Mouse (Mus musculus) cerebellum, adult 11 months (tissue): ENCODE results near the gene Fbrsl1.
A peak's percentile ranks its signal among the peaks of the same experiment; 100 is the strongest.

Source experiments
- DNase-seq: peaks from one replicate; pipeline ENCODE4 v3.0.0; 2022

The Fbrsl1 gene

DNA sequence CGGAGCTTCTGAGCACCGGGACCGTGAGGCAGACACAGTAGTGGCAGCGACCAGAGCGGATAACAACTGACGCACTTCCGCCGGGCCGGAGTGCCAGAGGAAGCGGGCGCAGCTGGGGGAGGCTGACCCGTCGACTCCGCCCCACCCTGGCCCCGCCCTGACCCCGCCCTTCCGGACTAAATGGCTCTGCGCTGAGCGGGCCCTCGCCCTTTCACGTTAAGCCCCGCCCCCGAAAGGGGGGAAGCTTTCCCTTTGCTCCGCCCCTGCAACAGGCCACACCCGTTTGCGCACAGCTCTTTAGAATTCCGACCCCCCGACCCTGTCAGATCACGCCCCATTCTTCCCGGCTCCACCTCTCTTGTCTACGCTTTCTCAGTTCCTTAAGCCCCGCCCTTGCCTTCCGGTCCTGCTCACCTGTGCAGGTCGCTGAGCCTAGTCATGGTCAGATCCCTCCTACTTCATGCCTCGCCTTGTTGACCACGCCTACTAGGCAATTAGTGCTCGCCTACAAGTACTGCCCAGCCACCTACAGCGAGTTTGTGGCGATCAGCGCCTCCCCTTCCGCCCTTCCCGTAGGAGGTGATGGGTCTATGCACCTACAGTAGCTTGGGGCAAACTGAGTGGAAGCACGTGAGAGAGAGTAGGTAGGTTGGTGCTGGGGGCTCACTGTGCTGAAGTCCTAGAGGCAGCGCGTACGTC lies at the start of gene Fbrsl1:
Gene Fbrsl1, minus strand, starts transcription at position 68 of the 699 bp plus-strand sequence.
- DNase-seq: peak; percentile 92

GRCm38 (mm10) chr5:110498071-110498470 lies 49.8 kb upstream of the Fbrsl1 start:
- DNase-seq: no peak

DNA sequence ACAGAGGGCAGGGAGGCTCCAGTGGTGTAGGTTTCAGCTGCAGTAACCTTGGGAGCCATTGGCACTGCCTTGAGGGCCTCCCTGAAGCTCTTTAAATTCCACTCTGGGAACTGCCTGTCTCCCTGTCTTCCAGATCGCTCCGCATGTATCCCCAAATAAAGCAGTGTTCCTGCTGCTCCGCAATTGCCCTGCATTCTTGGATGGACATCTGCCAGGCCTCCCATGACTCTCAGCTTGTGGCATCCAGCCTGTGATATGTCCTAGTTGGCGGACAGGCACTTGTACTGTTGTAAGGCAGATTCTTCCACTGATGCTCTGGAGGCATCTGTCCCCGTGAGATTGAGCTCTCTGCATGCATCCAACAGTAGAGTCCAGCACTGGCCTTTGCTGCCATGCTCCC lies 49.3 kb upstream of the Fbrsl1 start:
- DNase-seq: peak; percentile 19

GRCm38 (mm10) chr5:110495051-110495450 lies 46.7 kb upstream of the Fbrsl1 start:
- DNase-seq: no peak

- DNase-seq: no peak
Measured at GRCm38 (mm10) chr5:110494396-110494795, 46.1 kb upstream of the Fbrsl1 start.

GRCm38 (mm10) chr5:110493785-110494184 lies 45.5 kb upstream of the Fbrsl1 start:
- DNase-seq: peak; percentile 56

DNA sequence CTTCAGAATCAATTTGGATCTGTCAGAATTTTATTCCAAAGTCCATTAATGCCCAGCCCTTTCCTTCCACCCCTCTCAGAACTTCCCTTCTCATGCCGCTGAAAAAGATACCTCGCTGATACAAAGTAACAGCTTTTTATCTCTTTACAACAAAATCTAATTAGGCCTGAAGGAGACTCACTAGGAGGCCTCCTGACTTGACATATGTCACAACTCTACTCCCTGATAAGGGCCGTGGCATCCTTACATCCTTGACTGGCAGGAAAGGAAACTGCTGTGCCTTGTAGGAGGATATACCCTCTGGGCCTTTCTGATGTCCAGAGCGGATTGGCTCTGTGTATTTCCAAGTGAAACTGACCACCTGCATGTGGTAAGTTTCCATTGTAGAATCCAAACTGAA lies 41.3 kb upstream of the Fbrsl1 start:
- no peak for DNase-seq

- no peak for DNase-seq
Measured at GRCm38 (mm10) chr5:110487943-110488342, 39.6 kb upstream of the Fbrsl1 start.

- DNase-seq: no peak
Measured at GRCm38 (mm10) chr5:110486674-110487334, 38.5 kb upstream of the Fbrsl1 start.

- no peak for DNase-seq
Measured at GRCm38 (mm10) chr5:110484711-110485110, 36.4 kb upstream of the Fbrsl1 start.

DNA sequence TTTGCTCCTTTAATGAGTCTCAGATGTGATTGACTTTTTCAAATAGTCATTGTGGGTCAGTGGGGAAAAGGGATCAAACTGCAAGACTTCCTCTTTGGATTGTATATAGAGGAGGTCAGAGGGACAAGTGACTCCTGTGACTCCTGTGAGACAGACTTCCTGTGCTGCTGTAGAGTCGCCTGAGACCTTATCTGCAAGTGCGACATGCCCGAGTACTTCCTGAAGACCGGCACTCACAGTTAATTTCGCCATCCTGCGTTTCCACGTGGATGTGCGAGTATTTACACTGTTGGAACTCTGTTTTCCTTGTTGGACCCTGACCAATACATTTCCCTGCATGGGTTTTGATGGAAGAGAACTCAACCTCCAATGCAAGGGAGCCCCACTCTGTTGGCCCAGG lies 30.9 kb upstream of the Fbrsl1 start:
- no peak for DNase-seq

DNA sequence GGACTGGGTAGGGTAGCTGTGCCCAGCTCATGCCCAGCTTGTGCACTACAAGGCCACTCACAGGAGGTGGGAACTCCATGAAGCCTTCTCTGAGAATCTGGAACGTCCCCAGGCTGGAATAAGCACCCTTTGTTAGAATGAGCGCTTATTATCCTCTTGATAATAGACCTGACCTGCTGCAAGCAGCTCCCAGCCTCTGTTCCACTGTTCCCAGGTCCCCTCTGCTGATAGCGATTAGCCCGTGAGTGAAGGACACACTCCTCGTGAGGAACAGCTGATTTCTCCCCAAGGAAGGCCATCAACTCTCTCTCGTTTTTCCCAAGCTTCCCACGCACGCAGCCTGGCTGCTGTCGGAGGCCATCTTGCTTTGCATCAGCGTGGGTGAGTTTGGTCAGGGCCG lies 25.9 kb upstream of the Fbrsl1 start:
- no peak for DNase-seq

DNA sequence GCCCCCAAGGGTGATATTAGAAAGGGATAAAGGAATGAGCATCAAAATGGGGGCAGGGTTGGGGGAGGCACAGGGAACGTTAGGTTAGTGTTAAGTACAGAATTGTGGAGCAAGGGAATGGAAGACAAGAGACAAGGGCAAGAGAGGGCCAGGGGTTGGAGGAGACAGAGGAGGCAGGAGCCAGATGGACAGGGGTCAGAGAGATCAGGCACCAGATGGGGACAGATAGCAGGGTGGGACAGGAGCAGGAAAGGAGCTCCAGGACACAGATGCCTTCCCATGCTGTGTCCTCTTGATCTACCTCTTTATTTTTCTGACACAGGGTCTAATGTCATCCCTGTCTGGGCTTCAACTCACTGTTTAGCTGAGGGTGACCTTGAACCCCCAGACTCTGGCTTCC lies 24.5 kb upstream of the Fbrsl1 start:
- no peak for DNase-seq

- DNase-seq: no peak
Measured at GRCm38 (mm10) chr5:110471981-110472476, 23.7 kb upstream of the Fbrsl1 start.

DNA sequence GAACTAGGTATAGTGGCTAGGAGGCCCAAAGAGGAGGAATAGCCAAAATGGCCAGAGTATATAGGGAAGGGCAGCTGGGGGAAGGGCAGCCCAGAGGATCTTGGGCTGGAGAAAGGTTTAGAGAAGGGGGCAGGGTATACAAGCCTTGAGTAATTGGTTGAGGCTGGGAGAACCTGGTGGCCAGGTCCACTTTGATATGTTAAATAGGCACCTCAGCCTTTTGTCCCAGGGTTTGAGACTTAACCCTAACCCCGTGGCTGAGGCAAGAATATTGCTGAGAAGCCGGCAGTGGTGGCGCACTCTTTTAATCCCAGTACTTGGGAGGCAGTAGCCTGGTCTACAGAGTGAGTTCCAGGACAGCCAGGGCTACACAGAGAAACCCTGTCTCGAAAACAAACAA lies 23.0 kb upstream of the Fbrsl1 start:
- no peak for DNase-seq

GRCm38 (mm10) chr5:110469227-110469925 lies 21.1 kb upstream of the Fbrsl1 start:
- no peak for DNase-seq

DNA sequence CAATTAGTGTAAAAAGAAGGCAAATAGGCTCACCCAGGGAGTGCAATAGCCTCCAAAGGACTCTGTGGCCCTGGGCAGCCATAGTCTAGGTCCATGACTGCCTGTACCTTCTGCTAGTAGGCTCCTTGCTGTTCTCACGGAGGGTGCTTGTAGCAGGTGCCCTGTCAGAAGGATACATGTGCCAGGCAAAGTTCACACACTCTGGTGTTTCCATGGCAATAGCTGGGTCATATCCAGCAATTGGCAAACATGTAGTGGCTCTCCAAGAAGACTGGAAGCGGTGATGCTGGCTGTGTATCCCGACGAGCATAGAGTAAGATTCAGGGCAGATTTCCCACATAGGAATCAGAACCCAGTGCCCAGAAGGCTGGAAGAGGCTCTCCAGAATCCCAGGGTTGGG lies 20.0 kb upstream of the Fbrsl1 start:
- DNase-seq: no peak

DNA sequence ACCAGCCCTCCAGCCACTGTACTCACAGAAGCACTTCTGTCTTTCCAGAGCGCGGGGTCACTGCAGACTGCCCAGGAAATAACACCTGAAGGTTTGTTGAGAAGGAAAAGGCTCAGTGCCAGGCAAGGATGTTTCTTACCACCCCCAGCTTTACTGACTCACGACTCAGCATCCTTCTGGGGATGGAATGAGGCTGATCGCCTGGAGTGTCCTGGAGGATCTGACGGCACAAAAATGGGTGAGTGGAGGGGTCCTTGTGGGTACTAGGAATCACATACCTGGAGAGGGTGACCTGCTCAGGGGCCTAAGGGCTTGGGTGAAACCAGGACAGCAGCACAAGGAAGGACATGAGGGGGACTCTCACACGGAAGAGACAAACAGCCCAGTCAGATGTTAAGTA lies 19.4 kb upstream of the Fbrsl1 start:
- DNase-seq: no peak

GRCm38 (mm10) chr5:110466531-110467424 lies 18.5 kb upstream of the Fbrsl1 start:
- peak; percentile 48 for DNase-seq

DNA sequence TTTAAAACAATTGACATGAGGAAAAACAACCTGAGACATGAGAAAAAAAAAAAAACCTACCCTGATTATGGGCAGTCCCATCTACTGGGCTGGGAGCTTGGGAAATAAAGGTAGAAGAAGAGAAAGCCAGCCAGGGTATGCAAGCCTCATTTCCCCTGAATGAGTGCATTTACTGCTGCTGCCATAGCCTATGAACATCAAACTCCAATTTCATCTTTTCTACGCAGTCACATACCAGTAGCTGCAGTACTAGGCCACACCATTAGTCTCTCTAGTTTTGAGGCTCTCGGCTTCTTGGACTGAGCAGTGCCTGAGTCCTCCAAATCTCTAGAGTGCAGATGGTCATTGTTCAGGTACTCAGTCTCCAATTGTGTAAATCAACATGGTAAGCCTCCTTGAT lies 14.3 kb upstream of the Fbrsl1 start:
- DNase-seq: no peak

GRCm38 (mm10) chr5:110458936-110459335 lies 10.6 kb upstream of the Fbrsl1 start:
- no peak for DNase-seq

GRCm38 (mm10) chr5:110455272-110455671 lies 7.0 kb upstream of the Fbrsl1 start:
- no peak for DNase-seq

DNA sequence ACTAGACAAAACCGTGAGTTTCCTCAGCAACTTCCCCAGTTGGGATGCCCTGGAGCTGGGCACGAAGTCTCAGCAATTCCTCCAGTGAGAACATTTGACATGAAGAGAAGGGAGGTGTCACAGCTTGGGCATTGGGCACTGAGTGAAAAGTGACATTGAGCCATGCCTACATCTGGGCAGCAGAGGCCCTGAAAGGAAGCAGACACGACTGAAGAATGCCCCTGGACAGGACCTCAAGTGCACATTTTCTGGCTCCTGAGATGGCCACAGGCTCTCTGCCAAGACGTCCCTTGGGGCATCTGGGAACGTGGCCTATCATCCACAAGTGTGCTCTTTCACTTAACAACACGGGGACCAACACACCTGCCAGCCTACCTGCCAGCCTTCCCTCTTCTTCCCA lies 991 bp upstream of the Fbrsl1 start:
- peak; percentile 48 for DNase-seq
